Mouse (Mus musculus): Measurements from ENCODE around the gene Cmtr1. TPM values are rescaled to one million over a fixed set of nuclear protein-coding genes. Genes with fewer than 3 reads are reported as not detected.

The Cmtr1 gene
- polyA plus RNA-seq, 1 experiment from 2014 or later, result 58.4 TPM

DNA sequence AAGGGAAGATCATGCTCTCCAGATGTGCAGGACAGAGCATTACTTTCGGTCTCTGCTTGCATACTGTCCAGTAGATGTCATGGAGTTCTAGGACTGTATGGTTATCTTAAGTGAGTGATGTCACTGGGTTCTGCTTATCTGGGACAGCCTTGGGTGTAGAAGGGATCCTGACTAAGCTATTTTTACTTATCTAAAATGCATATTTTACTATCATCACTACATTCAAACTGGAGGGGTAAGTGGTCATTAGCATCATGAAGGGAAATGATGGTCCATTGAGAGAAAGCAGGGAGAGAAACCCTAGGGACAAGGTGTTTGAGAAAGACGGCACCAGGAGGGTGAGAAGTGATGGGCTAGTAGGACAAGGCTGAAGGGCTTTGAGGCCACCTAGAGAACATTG, 2.1 kb upstream of the Cmtr1 start:
- 26% methylated on average over 2 of the region's 2 CpGs for WGBS (ENCODE audit: insufficient replicate concordance)
- peak overlapping the region; percentile 99 for H3K27ac ChIP-seq (ENCODE audit: low read length)
- peak; percentile 82 for ATAC-seq (ENCODE audit: low read depth)
- peak overlapping the region; percentile 68 for H3K9ac ChIP-seq (ENCODE audit: low read depth, low read length)
- no peaks in the 10 kb centered on the region for H3K9me3 ChIP-seq (replicated peaks; ENCODE audit: control insufficient read depth, low read length)
- peak overlapping the region; percentile 60 for H3K4me3 ChIP-seq (ENCODE audit: low read depth, low read length)
- peaks cover 16% of the 10 kb centered on the region for H3K36me3 ChIP-seq (ENCODE audit: control insufficient read depth, insufficient read depth)
- peaks cover 27% of the 10 kb centered on the region for H3K4me1 ChIP-seq (ENCODE audit: control insufficient read depth, low read depth, low read length)
- peak overlapping the region; percentile 66 for H3K4me2 ChIP-seq (ENCODE audit: low read depth, low read length)
- H3K27me3 ChIP-seq (ENCODE audit: control insufficient read depth, insufficient read depth, low read depth, low read length), result no peaks in the 10 kb centered on the region

DNA sequence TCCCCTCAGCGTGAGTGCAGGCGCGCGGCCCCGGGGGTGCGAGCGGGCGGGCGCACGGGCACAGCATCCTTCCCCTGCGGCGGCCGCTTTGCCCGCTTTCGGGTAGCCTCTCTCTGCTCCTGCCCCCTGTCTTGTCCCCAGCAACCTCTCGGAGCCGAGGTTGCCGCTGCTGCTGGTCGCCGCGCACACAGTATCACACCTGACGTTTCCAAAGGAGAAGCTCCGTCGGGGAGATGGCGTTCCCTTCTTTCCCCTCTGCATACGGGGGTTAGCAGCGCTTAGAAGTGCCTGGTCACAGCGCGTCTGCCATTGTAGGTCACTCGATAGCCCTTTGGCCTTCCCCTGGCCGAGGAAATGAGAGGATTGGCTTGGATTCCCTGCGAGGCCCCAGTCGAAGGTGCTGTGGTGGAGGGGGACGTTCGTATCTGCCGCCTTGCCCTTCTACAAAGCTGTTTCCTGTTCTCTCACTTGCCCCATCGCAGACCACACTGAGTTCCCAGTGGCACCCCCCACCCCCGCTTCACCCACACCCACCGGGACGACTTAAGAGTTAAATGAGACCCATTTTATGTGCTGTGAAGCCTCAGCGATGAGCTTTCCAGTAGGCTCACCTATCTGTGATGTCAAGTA, 482 bp downstream of the Cmtr1 start:
- Histone ChIP-seq H3K27ac (ENCODE audit: low read length) (peak overlapping the region; percentile 99), H3K4me3 (ENCODE audit: low read depth, low read length) (peak overlapping the region; percentile 97), H3K9me3 (replicated peaks; ENCODE audit: control insufficient read depth, low read length) (no peaks in the 10 kb centered on the region), H3K4me1 (ENCODE audit: control insufficient read depth, low read depth, low read length) (peaks cover 27% of the 10 kb centered on the region), H3K9ac (ENCODE audit: low read depth, low read length) (peak overlapping the region; percentile 98), H3K27me3 (ENCODE audit: control insufficient read depth, insufficient read depth, low read depth, low read length) (no peaks in the 10 kb centered on the region), H3K36me3 (ENCODE audit: control insufficient read depth, insufficient read depth) (peaks cover 13% of the 10 kb centered on the region), H3K4me2 (ENCODE audit: low read depth, low read length) (peak overlapping the region; percentile 64)
- WGBS (ENCODE audit: insufficient replicate concordance), result under 1% methylated on average over 41 of the region's 41 CpGs
- ATAC-seq (ENCODE audit: low read depth), result peak; percentile 35

DNA sequence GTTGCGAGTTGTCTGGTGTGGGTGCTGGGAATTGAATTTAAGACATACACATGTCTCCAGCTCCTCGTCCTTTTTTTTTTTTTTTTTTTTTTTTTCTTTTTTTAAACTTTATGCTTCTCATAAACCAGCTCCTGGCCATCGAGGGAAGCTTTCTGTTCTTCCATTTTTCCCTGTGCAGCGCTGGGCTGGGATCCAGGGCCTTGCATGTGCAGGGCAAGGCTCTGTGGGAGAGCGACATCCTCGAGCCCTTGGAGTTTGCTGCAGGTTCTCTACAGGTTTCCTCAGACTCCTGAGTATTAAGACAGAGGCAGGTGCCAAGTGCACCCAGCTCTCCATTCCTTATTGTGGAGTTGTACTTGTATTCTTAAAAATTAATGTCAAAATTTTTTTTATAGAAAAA, 1.8 kb downstream of the Cmtr1 start:
- Histone ChIP-seq H3K4me1 (ENCODE audit: control insufficient read depth, low read depth, low read length) (peaks cover 27% of the 10 kb centered on the region), H3K4me2 (ENCODE audit: low read depth, low read length) (peak overlapping the region; percentile 64), H3K9me3 (replicated peaks; ENCODE audit: control insufficient read depth, low read length) (no peaks in the 10 kb centered on the region), H3K4me3 (ENCODE audit: low read depth, low read length) (peak overlapping the region; percentile 97), H3K27ac (ENCODE audit: low read length) (no peak overlapping the region), H3K9ac (ENCODE audit: low read depth, low read length) (peak overlapping the region; percentile 98), H3K27me3 (ENCODE audit: control insufficient read depth, insufficient read depth, low read depth, low read length) (no peaks in the 10 kb centered on the region), H3K36me3 (ENCODE audit: control insufficient read depth, insufficient read depth) (peaks cover 18% of the 10 kb centered on the region)
- ATAC-seq (ENCODE audit: low read depth), result no peak
- WGBS (ENCODE audit: insufficient replicate concordance), result 78% methylated on average over 6 of the region's 6 CpGs

DNA sequence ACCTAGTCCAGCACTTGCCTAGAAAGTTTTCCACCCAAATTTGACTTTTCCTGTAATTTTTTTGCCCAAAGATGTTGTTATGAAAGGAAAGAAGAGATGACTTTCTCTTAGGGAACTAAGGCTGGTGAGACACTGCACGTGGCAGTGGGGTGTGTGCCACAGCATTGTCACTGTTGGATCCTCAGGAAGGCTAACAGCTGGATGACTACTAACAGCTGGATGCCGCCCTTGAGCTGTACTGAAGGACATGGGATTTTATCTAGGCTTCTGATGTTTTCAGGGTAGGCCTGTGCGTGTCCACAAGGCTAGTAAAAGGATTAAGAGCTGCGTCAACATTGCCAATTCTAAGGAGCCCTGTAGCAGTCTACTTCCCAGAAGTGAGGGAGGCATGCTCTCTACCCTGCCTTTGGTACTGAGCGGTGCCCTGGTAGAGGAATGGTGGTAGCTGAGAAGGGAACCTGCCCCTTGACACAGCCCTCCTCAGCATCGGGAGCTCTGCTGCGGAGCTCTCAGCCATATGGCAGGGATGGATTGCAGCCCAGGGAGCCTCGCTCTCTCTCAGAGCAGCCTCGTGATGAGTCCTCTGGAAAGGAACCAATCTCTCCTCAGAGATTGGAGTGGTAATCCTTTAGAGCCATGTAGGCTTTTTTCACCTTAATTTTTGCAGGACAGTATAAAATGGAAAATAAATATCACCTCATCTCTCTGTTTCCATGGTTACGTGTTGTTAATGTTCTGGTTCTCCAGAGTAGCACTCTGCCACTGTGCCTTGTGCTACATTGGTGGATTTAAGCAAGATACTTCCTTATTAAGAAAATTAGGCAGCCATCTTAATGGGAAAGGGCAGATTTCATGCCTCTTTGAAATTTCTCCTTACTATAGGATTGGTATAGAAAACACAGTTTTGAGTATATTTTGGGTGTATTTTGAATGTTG, 7.9 kb downstream of the Cmtr1 start:
- Histone ChIP-seq H3K4me1 (ENCODE audit: control insufficient read depth, low read depth, low read length) (peaks cover 24% of the 10 kb centered on the region), H3K9me3 (replicated peaks; ENCODE audit: control insufficient read depth, low read length) (no peaks in the 10 kb centered on the region), H3K27me3 (ENCODE audit: control insufficient read depth, insufficient read depth, low read depth, low read length) (no peaks in the 10 kb centered on the region), H3K4me3 (ENCODE audit: low read depth, low read length) (no peak overlapping the region), H3K4me2 (ENCODE audit: low read depth, low read length) (no peak overlapping the region), H3K9ac (ENCODE audit: low read depth, low read length) (no peak overlapping the region), H3K27ac (ENCODE audit: low read length) (no peak overlapping the region), H3K36me3 (ENCODE audit: control insufficient read depth, insufficient read depth) (peaks cover 18% of the 10 kb centered on the region)
- no peak for ATAC-seq (ENCODE audit: low read depth)
- WGBS (ENCODE audit: insufficient replicate concordance), result 87% methylated on average over 10 of the region's 10 CpGs

DNA sequence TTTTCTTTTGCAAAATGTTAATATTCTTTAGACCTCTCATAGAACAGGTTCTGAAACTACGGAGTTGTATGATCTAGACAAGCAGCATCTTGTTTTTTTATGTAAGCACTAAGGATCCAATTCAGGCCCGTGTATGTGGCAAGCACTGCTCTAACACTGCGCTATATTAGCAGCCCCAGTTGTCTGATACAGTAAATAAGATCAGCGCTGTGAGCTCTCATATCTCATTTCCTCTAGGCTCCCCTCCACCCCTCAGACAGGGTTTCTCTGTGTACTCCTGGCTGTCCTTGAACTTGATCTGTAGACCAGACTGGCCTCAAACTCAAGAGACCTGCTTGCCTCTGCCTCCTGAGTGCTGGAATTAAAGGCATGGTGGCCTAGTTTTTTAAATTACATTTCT, 8.6 kb downstream of the Cmtr1 start:
- 46% methylated on average over 4 of the region's 4 CpGs for WGBS (ENCODE audit: insufficient replicate concordance)
- Histone ChIP-seq H3K27me3 (ENCODE audit: control insufficient read depth, insufficient read depth, low read depth, low read length) (no peaks in the 10 kb centered on the region), H3K4me2 (ENCODE audit: low read depth, low read length) (peak overlapping the region; percentile 57), H3K9ac (ENCODE audit: low read depth, low read length) (no peak overlapping the region), H3K4me1 (ENCODE audit: control insufficient read depth, low read depth, low read length) (peaks cover 24% of the 10 kb centered on the region), H3K36me3 (ENCODE audit: control insufficient read depth, insufficient read depth) (peaks cover 18% of the 10 kb centered on the region), H3K4me3 (ENCODE audit: low read depth, low read length) (no peak overlapping the region), H3K9me3 (replicated peaks; ENCODE audit: control insufficient read depth, low read length) (no peaks in the 10 kb centered on the region), H3K27ac (ENCODE audit: low read length) (peak overlapping the region; percentile 29)
- peak; percentile 54 for ATAC-seq (ENCODE audit: low read depth)

DNA sequence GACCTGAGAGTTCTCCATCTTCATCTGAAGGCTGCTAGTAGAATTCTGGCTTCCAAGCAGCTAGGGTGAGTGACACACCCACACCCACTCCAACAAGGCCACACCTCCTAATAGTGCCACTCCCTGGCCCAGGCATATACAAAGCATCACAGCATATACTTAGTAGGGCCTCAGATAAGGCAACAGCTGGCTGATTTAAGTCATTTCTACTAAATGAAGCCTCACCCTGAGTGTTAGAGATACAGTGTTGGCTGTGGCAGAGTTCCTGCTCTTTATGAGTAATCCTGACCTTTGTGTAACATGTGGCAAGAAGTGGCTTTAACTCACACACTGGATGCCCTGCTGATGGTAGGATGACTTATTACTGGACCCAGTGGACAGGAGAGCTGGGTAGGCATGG, 9.5 kb downstream of the Cmtr1 start:
- Histone ChIP-seq H3K27me3 (ENCODE audit: control insufficient read depth, insufficient read depth, low read depth, low read length) (no peaks in the 10 kb centered on the region), H3K4me2 (ENCODE audit: low read depth, low read length) (peak overlapping the region; percentile 57), H3K4me3 (ENCODE audit: low read depth, low read length) (0 out of 2 replicates have a peak overlapping the region, but pooled peaks have one; percentile 14), H3K9me3 (replicated peaks; ENCODE audit: control insufficient read depth, low read length) (no peaks in the 10 kb centered on the region), H3K36me3 (ENCODE audit: control insufficient read depth, insufficient read depth) (peaks cover 20% of the 10 kb centered on the region), H3K27ac (ENCODE audit: low read length) (peak overlapping the region; percentile 86), H3K9ac (ENCODE audit: low read depth, low read length) (0 out of 2 replicates have a peak overlapping the region, but pooled peaks have one; percentile 26), H3K4me1 (ENCODE audit: control insufficient read depth, low read depth, low read length) (peaks cover 24% of the 10 kb centered on the region)
- ATAC-seq (ENCODE audit: low read depth), result peak; percentile 98

DNA sequence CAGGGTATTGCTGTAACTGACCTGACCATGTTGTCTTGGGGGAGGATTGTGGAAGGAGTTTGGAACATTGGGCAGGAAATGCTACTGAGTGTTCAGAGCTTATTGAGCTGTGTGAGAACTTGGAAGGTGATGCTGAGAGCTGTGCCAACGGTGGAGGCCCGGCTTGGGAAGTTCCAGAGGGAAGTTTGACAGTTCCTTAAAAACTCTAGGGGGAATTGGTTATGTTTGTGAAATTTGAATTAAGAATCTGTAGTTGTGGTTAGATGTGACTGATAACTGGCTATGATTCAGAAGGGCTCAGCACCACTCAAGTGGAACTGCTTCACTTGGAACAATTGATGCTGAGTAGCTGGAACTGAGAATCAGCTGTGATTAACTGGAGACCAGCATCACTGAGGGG, 10.6 kb downstream of the Cmtr1 start:
- Histone ChIP-seq H3K4me1 (ENCODE audit: control insufficient read depth, low read depth, low read length) (peaks cover 24% of the 10 kb centered on the region), H3K4me3 (ENCODE audit: low read depth, low read length) (no peak overlapping the region), H3K9me3 (replicated peaks; ENCODE audit: control insufficient read depth, low read length) (no peaks in the 10 kb centered on the region), H3K9ac (ENCODE audit: low read depth, low read length) (no peak overlapping the region), H3K27ac (ENCODE audit: low read length) (no peak overlapping the region), H3K27me3 (ENCODE audit: control insufficient read depth, insufficient read depth, low read depth, low read length) (no peaks in the 10 kb centered on the region), H3K36me3 (ENCODE audit: control insufficient read depth, insufficient read depth) (peaks cover 26% of the 10 kb centered on the region), H3K4me2 (ENCODE audit: low read depth, low read length) (no peak overlapping the region)
- WGBS (ENCODE audit: insufficient replicate concordance), result 71% methylated on average over 2 of the region's 2 CpGs
- ATAC-seq (ENCODE audit: low read depth), result no peak

DNA sequence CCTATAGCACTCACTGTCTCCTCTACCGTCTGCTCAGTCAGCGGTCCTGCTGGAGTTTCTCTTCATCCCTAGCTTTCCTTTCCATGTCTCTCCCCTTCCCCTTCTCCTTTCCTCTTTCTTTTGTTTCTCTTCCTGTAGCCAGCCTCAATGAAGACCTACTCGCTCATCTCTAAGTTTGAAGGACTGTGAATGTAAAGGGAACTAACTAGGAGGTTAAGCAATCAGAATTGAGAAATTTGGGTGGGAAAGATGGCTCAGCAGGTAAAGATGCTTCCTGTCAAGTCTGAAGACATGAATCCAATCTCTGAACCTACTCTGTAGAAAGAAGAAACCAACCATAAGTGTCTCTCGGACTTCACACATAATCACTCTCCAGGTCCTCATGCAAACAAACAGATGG, 12.9 kb downstream of the Cmtr1 start:
- no peaks in the 10 kb centered on the region for H3K27me3 ChIP-seq (ENCODE audit: control insufficient read depth, insufficient read depth, low read depth, low read length)
- H3K4me3 ChIP-seq (ENCODE audit: low read depth, low read length), result no peak overlapping the region
- H3K9me3 ChIP-seq (replicated peaks; ENCODE audit: control insufficient read depth, low read length), result no peaks in the 10 kb centered on the region
- H3K36me3 ChIP-seq (ENCODE audit: control insufficient read depth, insufficient read depth), result peaks cover 44% of the 10 kb centered on the region
- H3K9ac ChIP-seq (ENCODE audit: low read depth, low read length), result no peak overlapping the region
- no peak overlapping the region for H3K27ac ChIP-seq (ENCODE audit: low read length)
- H3K4me1 ChIP-seq (ENCODE audit: control insufficient read depth, low read depth, low read length), result peaks cover 23% of the 10 kb centered on the region
- no peak for ATAC-seq (ENCODE audit: low read depth)
- no peak overlapping the region for H3K4me2 ChIP-seq (ENCODE audit: low read depth, low read length)
- WGBS (ENCODE audit: insufficient replicate concordance), result 85% methylated on average over 4 of the region's 4 CpGs

DNA sequence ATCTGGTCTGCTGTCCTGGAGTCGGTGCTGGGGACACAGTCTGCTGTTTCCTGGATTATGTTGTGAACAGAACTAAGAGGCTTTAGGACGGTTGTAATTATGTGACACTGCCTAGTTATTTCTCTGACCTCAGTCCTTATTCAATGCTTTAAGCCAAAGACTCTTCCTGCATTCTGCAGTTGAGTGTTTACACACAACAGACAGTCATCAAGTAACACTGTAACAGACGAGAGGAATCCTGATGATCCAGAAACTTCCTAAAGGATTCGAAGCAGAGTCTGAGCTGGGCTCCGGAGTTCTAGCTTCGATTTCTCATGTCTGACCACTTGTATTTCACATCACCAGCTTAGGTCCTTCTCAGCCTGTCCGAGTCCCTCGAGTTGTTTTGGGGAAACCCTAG, 18.1 kb downstream of the Cmtr1 start:
- Histone ChIP-seq H3K9me3 (replicated peaks; ENCODE audit: control insufficient read depth, low read length) (no peaks in the 10 kb centered on the region), H3K4me1 (ENCODE audit: control insufficient read depth, low read depth, low read length) (no peaks in the 10 kb centered on the region), H3K27me3 (ENCODE audit: control insufficient read depth, insufficient read depth, low read depth, low read length) (no peaks in the 10 kb centered on the region), H3K4me3 (ENCODE audit: low read depth, low read length) (no peak overlapping the region), H3K27ac (ENCODE audit: low read length) (no peak overlapping the region), H3K36me3 (ENCODE audit: control insufficient read depth, insufficient read depth) (peaks cover 79% of the 10 kb centered on the region), H3K4me2 (ENCODE audit: low read depth, low read length) (no peak overlapping the region), H3K9ac (ENCODE audit: low read depth, low read length) (no peak overlapping the region)
- WGBS (ENCODE audit: insufficient replicate concordance), result 80% methylated on average over 8 of the region's 8 CpGs
- ATAC-seq (ENCODE audit: low read depth), result no peak

Data from liver, embryonic 16.5 days (tissue).